Mouse (Mus musculus) liver (tissue): ENCODE data around the gene Ccdc70.
A peak's percentile ranks its signal among the peaks of the same experiment; 100 is the strongest.
"Not testable (repeated sequence)": the region's sequence is repeated elsewhere in the genome, so short reads cannot be mapped to it uniquely, and the experiment has no call there.

ENCODE experiments used
- DNase-seq: peaks from one replicate; pipeline ENCODE4 v3.0.0-alpha.2; 2020; ENCODE audit warnings: mixed read lengths

Gene Ccdc70

GRCm38 (mm10) chr8:21969475-21969874 is at the start of gene Ccdc70:
Ccdc70 (plus strand) TSS chr8:21969775.
- no peak for DNase-seq

DNA sequence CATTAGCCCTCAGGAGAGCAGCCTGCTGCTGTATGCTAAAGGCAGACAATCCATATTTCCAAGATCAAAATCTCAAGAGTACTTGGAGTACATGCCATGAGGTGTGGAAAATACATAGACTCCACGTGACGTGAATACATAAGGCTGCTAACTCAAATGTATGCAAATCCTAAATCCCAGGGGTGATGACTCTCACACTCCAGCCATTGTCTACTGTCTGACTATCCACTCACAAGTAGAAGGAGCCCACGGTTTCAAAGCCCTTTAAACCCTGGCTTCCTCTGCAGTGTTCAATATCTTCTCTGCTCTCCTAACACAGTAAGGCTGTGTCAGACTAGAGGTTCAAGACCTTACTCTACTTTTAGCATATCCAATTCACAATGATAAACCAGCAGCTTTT is 38.8 kb upstream of the Ccdc70 start:
- DNase-seq = not testable (repeated sequence)

DNA sequence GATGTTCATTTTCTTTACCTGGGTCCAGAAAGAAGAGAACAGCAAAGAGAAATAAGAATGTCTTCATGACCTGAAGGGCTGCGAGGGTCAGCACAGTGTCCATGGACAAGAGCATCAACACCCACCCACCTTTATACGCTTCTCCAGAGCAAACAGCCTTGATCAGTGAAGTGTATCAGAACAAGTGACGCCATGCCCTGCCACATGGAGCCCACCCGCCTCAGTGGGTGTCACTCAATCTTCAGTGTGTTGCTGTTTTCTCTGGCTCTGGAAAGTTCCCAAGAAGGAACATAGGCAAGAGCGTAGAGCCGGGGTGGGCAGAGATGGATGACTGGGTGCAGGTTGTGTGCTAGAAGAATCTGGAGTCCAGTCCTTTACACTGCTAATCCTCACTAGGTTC is 37.0 kb upstream of the Ccdc70 start, which contains the start of gene Defb15:
Gene Defb15 (minus strand): TSS at position 101 of the 400 bp plus-strand sequence.
- no peak for DNase-seq

DNA sequence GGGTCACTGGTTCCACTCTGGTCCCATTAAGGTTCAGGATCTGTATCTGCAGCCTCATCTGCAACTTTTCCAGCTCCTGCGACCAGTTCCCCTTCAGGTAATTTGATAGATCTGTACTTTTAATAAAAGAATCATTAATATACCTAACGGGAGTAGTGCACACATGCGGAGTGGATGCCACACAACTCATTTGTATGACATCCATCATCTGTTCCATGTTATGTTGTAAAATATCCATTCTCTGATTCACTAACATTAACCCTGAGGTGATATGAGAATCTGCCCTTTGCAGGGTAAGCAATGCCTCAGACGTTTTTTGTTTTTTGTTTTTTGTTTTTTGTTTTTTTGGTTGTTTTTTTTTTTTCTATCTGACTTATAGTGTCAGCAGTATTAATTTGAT is 31.5 kb upstream of the Ccdc70 start, which contains the start of gene Defb35:
Gene Defb35 (plus strand): TSS at position 301 of the 400 bp plus-strand sequence.
- not testable (repeated sequence) for DNase-seq

DNA sequence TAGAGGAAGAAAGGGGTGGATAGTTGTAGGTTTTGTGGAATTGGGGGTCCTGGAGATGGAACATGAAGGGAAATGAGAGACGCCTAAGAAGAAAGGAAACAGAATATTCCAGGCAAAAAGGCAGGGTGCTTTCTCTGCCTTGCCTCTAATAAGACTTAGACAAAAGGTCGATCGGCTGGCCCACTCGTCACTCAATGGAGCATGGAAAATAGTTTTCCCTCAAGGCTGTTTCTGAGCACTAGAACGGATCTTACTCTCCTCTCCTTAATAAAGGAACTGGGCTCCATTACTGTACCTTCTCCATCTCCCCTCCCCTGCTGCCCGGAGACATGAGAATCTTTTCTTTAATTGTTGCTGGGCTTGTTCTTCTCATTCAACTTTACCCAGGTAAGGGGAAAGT is 23.1 kb upstream of the Ccdc70 start, which contains the start of gene Defb13:
Gene Defb13 (plus strand): TSS at position 301 of the 400 bp plus-strand sequence.
- DNase-seq = no peak

- DNase-seq = no peak
Measured at GRCm38 (mm10) chr8:21947311-21948017, 22.1 kb upstream of the Ccdc70 start.

DNA sequence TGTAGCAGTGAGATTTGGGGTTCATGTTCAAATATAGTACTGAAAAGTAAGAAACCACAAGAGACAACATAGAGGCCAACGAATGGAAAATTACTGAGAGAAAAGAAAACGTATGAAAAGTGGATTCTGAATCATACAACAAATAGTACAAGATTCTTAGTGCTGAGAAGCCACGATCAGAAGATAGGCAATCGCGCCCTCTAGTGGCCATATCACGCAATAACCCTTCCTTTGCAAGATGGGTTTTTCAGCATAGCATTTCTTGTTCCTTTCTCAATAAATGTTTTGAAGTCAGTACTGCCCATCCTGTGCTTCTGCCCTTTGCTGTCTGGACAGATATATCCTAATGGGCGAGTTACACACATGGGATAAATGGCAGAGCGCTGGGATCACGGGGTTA is 14.3 kb upstream of the Ccdc70 start:
- DNase-seq = peak; percentile 41

- no peak for DNase-seq
Measured at GRCm38 (mm10) chr8:21956336-21956735, 13.2 kb upstream of the Ccdc70 start.

- DNase-seq = no peak
Measured at GRCm38 (mm10) chr8:21958414-21958813, 11.2 kb upstream of the Ccdc70 start, which contains the start of gene Fam90a1a. Fam90a1a (plus strand) TSS chr8:21958714.

DNA sequence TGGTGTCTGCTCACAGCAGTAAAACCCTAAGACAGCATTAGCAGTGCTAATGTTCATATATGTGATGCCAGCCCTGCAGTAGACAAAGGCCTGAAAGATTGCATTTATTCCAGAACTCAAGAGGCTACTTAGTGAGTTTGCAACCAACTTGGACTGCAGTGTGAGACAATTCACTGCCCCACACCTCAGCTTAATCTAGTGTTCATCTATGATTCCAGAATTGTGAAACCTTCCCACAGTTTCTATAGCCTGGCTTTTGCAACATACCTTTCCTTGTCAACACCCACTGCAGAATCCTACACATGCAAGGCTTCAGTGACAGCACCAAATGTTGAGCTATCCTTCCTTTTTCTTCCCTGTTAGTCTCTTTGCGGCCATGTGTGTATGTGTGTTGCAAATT is 2.9 kb upstream of the Ccdc70 start:
- no peak for DNase-seq

GRCm38 (mm10) chr8:21978193-21978592 is 8.6 kb downstream of the Ccdc70 start:
- DNase-seq = no peak

DNA sequence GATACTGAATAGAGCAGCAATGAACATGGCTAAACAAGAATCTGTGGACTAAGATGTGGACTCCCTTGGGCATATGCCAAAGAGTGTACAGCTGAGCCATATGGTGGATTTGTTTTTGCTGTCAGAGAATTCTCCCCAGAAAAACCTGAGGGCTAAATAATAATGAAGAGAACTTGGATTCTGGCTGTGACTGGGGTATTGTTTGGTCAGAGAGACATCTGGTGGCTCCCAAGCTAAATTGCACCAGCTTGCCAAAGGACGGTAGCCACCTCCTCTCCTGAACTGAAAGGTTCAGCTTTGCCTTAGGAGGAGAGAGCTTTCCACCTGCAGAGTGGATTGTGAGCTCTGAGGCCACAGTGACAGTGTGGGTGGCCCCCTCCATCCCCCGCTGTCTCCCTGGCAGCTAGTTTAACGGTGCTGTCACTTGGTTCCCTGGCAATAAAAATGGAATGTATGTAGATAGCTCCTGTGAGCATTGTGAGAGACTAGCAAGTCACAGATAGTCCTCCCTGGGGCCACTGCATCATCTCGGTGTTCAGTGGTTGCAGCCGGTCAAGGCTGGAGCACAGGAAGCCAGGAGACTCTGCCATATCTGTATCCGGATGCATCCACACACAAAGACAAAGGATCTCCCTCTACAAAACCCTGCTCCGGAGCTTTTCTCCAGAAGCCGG is 12.2 kb downstream of the Ccdc70 start:
- DNase-seq = no peak

- no peak for DNase-seq
Measured at GRCm38 (mm10) chr8:21992184-21992583, 22.6 kb downstream of the Ccdc70 start.

DNA sequence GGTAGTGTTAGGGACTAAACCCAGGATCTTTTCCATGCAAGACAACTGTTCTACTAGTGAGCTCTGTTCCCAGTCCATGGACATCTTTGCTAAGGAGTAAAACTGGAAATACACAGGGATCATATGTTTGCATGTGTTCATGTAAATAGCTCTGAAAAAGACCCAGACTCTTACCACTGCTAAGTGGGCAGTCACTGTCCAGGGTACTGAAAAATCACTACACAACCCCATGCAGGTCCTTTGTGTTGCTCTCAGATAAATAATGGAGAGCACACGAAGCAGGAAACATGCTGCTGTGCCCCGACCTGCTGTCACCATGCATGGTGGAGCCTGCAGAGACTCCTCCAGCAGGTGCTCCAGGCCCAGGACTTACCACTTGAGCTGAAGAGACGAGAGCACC is 25.6 kb downstream of the Ccdc70 start:
- DNase-seq = no peak

GRCm38 (mm10) chr8:22004750-22005522 is 35.4 kb downstream of the Ccdc70 start:
- no peak for DNase-seq

DNA sequence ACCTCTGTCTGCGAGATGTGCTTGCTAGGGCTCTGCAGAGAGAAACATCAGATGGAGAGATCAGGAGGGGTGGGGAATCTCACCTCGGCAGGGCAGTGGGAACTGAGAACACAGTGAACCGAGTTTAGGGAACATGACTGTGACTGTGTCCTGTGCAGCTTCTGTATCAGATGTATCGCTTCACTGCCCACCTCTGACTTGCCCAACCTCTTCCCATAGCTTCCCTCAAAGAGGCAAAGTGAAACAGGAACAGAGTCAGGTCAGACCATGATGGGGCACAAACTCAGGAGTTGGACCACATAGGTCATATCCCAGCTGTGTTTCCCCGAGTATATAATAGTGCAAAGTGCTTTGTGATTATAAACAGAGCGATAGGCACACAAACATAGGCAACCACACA is 36.8 kb downstream of the Ccdc70 start:
- DNase-seq = no peak

- DNase-seq = no peak
Measured at GRCm38 (mm10) chr8:22009403-22009802, 39.8 kb downstream of the Ccdc70 start.

DNA sequence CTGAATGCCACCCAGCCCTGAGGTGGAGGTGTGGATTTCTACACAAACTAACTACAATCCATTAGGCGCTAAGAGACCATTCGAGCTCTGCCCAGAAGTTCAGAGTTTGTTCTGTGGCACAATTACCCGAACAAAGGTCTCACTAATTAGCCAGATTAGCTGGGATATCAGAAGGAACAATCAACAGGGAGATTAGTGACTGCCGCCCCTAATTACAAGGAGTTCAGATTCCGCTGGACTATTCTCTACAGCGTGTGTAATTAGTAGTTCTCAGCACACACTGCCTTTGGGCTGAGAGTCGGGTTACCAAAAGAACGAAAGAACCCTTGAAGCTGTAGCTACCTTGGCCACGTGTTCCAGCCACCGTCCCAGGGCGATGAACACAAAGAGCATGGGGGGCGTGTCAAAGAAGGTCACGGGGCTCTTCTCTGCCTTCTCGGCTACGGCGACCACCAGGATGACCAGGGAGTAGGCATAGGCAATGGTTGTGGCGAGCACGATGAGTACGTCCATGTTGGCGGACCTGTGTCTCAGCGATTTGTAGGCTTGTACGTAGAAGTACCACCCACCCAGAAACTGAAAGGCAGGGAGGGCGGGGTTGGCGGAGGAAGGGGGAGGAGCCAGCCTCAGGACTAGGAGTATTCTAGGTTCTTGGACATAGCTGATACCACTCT is 43.6 kb downstream of the Ccdc70 start:
- no peak for DNase-seq

DNA sequence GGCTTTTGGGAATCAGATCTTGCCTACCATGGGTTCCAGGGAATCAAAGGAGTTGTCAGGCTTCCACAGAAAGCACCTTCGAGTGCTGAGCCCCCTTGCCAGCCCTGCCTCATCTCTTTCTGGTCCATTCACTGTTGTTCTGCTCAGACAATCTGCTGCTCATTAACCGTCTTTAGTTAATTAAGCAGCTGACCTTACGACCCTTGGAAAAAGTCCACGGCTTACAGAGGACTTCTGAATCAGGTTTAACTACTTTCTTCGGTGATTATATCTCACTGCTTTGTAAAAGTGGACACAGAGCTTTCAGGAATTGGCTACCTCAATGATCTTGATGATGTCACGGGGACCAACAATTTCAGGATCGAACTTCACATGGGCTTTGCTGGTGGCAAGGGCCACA is 48.2 kb downstream of the Ccdc70 start:
- DNase-seq = no peak

- no peak for DNase-seq
Measured at GRCm38 (mm10) chr8:22019498-22019897, 49.9 kb downstream of the Ccdc70 start.

DNA sequence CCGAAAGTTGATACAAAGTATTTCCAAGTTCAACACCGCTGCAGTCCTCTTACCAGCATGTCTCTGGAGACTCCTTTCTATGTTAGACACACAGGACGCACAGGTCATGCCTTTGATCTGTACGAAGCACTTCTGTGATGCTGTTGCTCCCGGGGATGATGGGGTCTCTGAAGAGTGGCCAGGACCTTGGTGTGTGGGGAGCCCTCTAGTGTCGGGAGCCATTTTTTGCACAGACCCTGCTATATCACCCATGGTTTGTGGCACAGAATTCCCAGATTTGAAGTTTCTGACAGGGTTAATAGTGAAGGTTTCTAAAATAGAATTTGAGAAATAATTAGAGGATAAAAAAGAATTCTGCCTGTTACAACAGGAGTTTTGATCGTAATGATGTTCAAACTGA is 52.7 kb downstream of the Ccdc70 start:
- DNase-seq = no peak
